Mouse (Mus musculus): ENCODE results near the gene Wasl.

DNA sequence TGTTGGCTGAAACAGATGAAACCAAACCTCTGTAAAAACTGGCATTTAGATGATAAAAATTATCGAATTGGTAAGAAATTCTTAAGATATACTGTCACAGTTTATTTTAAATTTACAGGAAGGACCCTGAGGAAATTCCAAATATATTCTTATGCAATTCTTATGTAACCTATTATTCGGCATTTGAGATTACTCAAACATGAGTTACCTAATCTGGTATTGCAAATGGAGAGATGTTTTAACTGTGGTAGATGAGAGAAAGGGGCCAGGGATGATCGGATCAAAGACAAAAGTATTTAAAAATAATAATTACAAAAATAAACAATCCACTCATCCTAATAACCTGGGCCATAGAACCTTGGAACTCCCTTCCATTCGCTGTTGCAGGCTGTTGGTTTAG is 54.5 kb downstream of the Wasl start:
- TF ChIP-seq CTCF (IDR thresholded peaks at IDR 0.05; ENCODE audit: low read depth, low read length) (no peak), GATA1 (IDR thresholded peaks at IDR 0.05; ENCODE audit: borderline replicate concordance, low read length) (no peak), TAL1 (conservative IDR thresholded peaks at IDR 0.05; ENCODE audit: low read depth, low read length) (no peak), GATA2 (IDR thresholded peaks at IDR 0.05; ENCODE audit: borderline replicate concordance, low read depth, low read length) (no peak)
